Mouse (Mus musculus): ENCODE measurements around the gene Ap5z1. TPM values are rescaled to one million over a fixed set of nuclear protein-coding genes. Genes with fewer than 3 reads are reported as not detected.

The Ap5z1 gene
- polyA plus RNA-seq, 1 experiment from 2014 or later: 17.3 TPM

DNA sequence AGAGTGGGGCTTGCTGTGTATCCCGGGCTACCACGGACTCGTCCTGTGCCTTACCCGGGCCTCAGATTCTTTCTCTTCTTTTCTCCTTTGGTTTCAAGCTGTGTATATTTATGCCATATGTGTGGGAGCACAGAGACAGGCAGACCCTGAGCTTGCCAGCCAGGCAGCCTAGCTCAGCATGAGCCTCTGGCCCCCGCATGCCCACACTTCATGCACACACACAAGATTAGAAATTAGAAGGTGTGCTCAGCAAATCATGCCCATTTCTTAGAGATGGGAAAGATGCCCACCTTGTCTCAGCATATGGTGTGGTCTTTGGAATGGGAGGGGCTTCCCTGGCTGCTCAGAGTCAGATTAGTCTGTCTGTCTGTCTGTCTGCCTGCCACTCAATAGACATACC, 29.7 kb upstream of the Ap5z1 start:
- no peaks in the 10 kb centered on the region for H3K9me3 ChIP-seq (ENCODE audit: control insufficient read depth, low read length)
- peaks cover 10% of the 10 kb centered on the region for H3K4me1 ChIP-seq (ENCODE audit: control insufficient read depth, insufficient read depth, low read length)
- H3K9ac ChIP-seq (ENCODE audit: low read depth, low read length): no peak overlapping the region
- H3K27ac ChIP-seq (ENCODE audit: low read length): no peak overlapping the region
- no peak overlapping the region for H3K4me3 ChIP-seq (ENCODE audit: low read length)
- WGBS: 87% methylated on average over 5 of the region's 5 CpGs
- peaks cover 14% of the 10 kb centered on the region for H3K36me3 ChIP-seq (ENCODE audit: control insufficient read depth, insufficient read depth, low read length)
- H3K4me2 ChIP-seq (ENCODE audit: low read depth, low read length): no peak overlapping the region
- no peak for ATAC-seq
- no peaks in the 10 kb centered on the region for H3K27me3 ChIP-seq (replicated peaks; ENCODE audit: control insufficient read depth, insufficient read depth, low read length)

DNA sequence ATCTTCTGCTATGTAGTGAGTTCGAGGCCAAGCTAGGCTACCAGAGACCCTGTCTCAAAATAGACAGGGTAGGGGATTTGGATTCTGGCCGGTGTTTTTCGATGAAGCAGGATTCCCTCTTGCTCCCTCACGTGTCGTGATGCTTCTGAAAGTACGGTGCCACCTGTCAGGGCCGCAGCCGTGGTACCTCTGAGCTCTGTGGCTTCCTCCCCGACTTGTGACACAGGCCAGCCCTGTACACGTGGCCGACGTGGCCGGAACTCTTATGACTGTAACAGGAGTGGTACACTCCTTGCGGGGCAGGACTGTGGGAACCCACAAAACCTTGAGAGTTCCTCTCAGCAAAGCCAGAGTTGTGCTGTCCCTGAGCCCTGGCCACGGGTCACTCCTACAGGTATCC, 28.0 kb upstream of the Ap5z1 start:
- Histone ChIP-seq H3K4me3 (ENCODE audit: low read length) (no peak overlapping the region), H3K27ac (ENCODE audit: low read length) (no peak overlapping the region), H3K4me1 (ENCODE audit: control insufficient read depth, insufficient read depth, low read length) (peaks cover 22% of the 10 kb centered on the region), H3K9ac (ENCODE audit: low read depth, low read length) (no peak overlapping the region), H3K9me3 (ENCODE audit: control insufficient read depth, low read length) (no peaks in the 10 kb centered on the region), H3K4me2 (ENCODE audit: low read depth, low read length) (no peak overlapping the region), H3K27me3 (replicated peaks; ENCODE audit: control insufficient read depth, insufficient read depth, low read length) (no peaks in the 10 kb centered on the region), H3K36me3 (ENCODE audit: control insufficient read depth, insufficient read depth, low read length) (peaks cover 14% of the 10 kb centered on the region)
- WGBS: 96% methylated on average over 15 of the region's 15 CpGs
- no peak for ATAC-seq

DNA sequence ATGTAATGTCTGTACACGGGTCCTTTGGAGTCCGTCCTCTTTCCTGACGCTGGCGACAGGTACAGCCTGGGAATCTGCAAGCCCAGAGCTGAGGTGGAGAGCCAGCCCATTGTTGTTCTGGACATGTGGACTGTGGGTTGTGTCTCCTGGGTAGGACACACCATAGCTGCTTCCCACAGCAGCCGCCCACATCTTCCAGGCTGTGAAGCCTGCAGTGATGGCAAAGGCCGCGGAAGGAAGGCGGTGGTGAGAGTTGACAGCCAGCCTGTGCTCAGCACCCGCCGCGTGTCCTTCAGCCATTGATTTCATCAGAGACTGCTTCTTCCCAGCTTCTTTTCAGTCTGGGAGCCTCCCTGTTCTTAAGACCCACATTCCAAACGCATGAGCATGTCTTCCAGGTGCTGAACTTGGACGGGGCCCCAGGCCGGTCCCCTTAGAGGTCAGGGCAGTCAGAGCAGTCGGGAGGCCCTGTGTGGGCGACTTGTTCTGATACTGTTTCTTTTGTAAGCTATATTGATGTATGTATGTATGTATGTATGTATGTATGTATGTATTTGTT, 25.3 kb upstream of the Ap5z1 start:
- Histone ChIP-seq H3K4me3 (ENCODE audit: low read length) (no peak overlapping the region), H3K4me2 (ENCODE audit: low read depth, low read length) (no peak overlapping the region), H3K27me3 (replicated peaks; ENCODE audit: control insufficient read depth, insufficient read depth, low read length) (no peaks in the 10 kb centered on the region), H3K4me1 (ENCODE audit: control insufficient read depth, insufficient read depth, low read length) (peaks cover 40% of the 10 kb centered on the region), H3K36me3 (ENCODE audit: control insufficient read depth, insufficient read depth, low read length) (peaks cover 14% of the 10 kb centered on the region), H3K9ac (ENCODE audit: low read depth, low read length) (no peak overlapping the region), H3K9me3 (ENCODE audit: control insufficient read depth, low read length) (no peaks in the 10 kb centered on the region), H3K27ac (ENCODE audit: low read length) (no peak overlapping the region)
- ATAC-seq: no peak
- WGBS: 90% methylated on average over 16 of the region's 16 CpGs

DNA sequence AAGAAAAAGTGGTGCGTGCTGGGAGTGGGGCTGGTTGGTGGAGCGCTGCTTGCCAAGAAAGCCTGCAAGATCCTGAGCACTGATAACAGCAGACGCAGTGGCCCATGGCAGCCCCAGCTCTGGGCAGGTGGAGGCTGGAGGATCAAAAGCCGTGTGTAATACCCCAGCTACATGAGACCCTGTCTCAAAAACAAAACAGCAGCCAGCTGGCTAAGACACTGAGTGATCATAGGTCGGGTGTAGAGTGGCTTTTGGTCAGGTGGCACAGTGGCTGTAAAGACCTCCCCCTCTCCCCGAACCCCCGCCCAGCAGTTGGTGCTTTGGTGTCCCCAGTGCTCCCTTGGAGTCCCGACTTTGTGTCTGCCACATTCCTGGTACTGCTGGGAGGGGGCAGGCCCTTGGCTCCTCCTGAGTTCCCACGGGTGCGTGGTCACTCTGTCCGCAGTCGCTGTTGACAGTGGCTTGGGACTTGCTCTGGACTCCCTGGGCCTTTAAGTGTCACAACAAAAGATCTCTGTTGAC, 23.8 kb upstream of the Ap5z1 start:
- peak overlapping the region; percentile 96 for H3K27ac ChIP-seq (ENCODE audit: low read length)
- H3K4me3 ChIP-seq (ENCODE audit: low read length): peak overlapping the region; percentile 41
- peak overlapping the region; percentile 71 for H3K4me2 ChIP-seq (ENCODE audit: low read depth, low read length)
- H3K4me1 ChIP-seq (ENCODE audit: control insufficient read depth, insufficient read depth, low read length): peaks cover 54% of the 10 kb centered on the region
- H3K27me3 ChIP-seq (replicated peaks; ENCODE audit: control insufficient read depth, insufficient read depth, low read length): no peaks in the 10 kb centered on the region
- no peaks in the 10 kb centered on the region for H3K9me3 ChIP-seq (ENCODE audit: control insufficient read depth, low read length)
- peaks cover 14% of the 10 kb centered on the region for H3K36me3 ChIP-seq (ENCODE audit: control insufficient read depth, insufficient read depth, low read length)
- 2% methylated on average over 12 of the region's 12 CpGs for WGBS
- ATAC-seq: peak; percentile 2
- peak overlapping the region; percentile 58 for H3K9ac ChIP-seq (ENCODE audit: low read depth, low read length)

DNA sequence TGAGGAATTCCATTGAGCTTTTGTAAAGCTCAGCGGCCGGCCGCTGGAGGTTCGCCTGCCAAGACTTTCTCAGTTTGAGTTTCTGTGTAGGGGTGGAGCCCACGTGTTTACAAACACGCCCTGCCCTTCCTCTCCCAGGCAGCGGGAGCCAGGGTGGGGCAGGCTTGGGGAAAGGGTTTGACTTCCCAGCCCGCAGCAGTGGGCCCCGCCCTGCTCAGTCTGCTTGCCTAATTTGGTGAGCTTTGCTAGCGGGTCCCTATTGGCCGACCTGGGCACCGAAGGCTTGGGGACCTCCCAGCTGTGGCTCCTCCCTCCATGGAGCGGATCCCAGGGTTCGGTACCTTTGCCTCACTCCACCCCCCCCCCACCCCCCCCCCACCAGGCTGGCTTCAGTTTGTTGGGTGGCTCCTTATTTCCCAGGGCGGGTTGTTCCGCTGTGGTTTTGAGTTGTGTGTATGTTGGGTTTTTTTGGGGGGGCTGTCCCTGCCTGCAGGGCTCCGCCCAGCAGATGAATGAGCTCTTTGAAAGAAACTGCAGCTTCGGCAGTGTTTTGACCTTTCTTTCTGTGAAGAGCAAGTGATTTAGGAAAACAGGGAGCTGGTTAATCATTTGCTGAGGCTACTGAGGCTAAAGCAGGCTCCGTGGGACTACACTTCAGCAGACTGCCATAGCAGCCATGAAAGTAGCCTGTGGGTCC, 23.1 kb upstream of the Ap5z1 start:
- peak; percentile 94 for ATAC-seq
- Histone ChIP-seq H3K9me3 (ENCODE audit: control insufficient read depth, low read length) (no peaks in the 10 kb centered on the region), H3K4me1 (ENCODE audit: control insufficient read depth, insufficient read depth, low read length) (peaks cover 60% of the 10 kb centered on the region), H3K9ac (ENCODE audit: low read depth, low read length) (peak overlapping the region; percentile 58), H3K27ac (ENCODE audit: low read length) (peak overlapping the region; percentile 96), H3K36me3 (ENCODE audit: control insufficient read depth, insufficient read depth, low read length) (peaks cover 8% of the 10 kb centered on the region), H3K4me3 (ENCODE audit: low read length) (peak overlapping the region; percentile 41), H3K4me2 (ENCODE audit: low read depth, low read length) (peak overlapping the region; percentile 71), H3K27me3 (replicated peaks; ENCODE audit: control insufficient read depth, insufficient read depth, low read length) (no peaks in the 10 kb centered on the region)
- WGBS: under 1% methylated on average over 19 of the region's 19 CpGs

DNA sequence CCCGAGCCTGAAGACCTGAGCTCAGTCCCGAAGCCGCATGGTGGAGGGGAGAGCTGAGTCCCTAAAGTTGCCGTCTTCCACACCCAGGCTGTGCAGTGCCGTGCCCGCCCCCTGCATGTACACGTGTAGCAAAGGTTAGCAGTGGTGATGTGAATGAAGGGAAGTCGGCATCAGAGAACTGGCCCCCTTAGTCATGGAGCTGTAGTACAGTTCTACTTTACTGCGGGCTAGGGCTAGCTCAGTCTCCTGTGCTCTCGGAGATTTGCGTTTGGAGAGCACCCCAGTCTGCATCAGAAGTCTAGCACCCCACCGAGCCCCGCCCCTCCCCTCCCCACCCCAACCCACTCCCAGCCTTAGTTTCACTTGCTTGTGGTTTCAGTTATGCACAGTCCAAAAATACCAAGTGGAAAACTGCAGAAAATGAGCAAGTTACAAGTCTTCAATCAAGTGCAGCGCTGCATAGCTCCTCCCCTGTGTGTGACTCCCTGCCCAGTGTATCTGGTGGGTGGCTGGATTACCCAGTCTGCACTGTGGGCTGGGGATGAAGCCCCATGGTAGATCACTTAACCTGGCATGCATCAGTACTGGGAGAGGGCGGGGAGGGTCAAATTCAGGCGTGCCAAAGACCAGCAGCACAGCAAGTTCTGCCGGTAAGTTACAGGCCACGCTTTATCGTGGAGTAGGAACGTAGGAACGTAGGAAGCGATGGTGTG, 22.3 kb upstream of the Ap5z1 start:
- ATAC-seq: peak; percentile 6; the same call in 1 of the 2 replicates
- WGBS: 51% methylated on average over 22 of the region's 22 CpGs
- Histone ChIP-seq H3K27me3 (replicated peaks; ENCODE audit: control insufficient read depth, insufficient read depth, low read length) (no peaks in the 10 kb centered on the region), H3K9me3 (ENCODE audit: control insufficient read depth, low read length) (no peaks in the 10 kb centered on the region), H3K4me1 (ENCODE audit: control insufficient read depth, insufficient read depth, low read length) (peaks cover 64% of the 10 kb centered on the region), H3K4me3 (ENCODE audit: low read length) (peak overlapping the region; percentile 41), H3K4me2 (ENCODE audit: low read depth, low read length) (peak overlapping the region; percentile 71), H3K27ac (ENCODE audit: low read length) (peak overlapping the region; percentile 96), H3K36me3 (ENCODE audit: control insufficient read depth, insufficient read depth, low read length) (no peaks in the 10 kb centered on the region), H3K9ac (ENCODE audit: low read depth, low read length) (peak overlapping the region; percentile 58)

DNA sequence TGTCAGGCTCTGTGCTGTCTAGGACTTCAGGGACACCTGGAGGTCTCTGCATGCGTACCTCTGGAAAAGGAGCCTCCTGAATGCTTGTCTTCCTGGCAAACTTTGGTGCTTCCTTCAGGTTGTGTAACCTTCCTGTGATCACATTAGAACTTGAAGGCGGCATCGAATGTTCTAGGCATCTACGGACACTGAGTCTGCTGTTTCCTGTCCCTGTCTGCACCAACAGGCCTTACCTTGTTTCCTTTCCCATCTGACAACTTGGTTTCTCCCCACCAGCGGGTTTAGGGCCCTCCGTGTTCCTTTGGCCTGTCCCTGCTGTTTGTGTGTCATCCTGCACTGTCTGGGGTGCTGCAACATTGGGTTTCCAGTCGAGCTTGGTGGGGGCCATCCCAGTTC, 21.7 kb upstream of the Ap5z1 start:
- no peak overlapping the region for H3K4me2 ChIP-seq (ENCODE audit: low read depth, low read length)
- 0 out of 2 replicates have a peak overlapping the region, but pooled peaks have one; percentile 19 for H3K9ac ChIP-seq (ENCODE audit: low read depth, low read length)
- H3K4me3 ChIP-seq (ENCODE audit: low read length): no peak overlapping the region
- WGBS: 78% methylated on average over 7 of the region's 7 CpGs
- no peaks in the 10 kb centered on the region for H3K9me3 ChIP-seq (ENCODE audit: control insufficient read depth, low read length)
- H3K27me3 ChIP-seq (replicated peaks; ENCODE audit: control insufficient read depth, insufficient read depth, low read length): no peaks in the 10 kb centered on the region
- no peak for ATAC-seq
- H3K27ac ChIP-seq (ENCODE audit: low read length): peak overlapping the region; percentile 62
- no peaks in the 10 kb centered on the region for H3K36me3 ChIP-seq (ENCODE audit: control insufficient read depth, insufficient read depth, low read length)
- peaks cover 64% of the 10 kb centered on the region for H3K4me1 ChIP-seq (ENCODE audit: control insufficient read depth, insufficient read depth, low read length)

DNA sequence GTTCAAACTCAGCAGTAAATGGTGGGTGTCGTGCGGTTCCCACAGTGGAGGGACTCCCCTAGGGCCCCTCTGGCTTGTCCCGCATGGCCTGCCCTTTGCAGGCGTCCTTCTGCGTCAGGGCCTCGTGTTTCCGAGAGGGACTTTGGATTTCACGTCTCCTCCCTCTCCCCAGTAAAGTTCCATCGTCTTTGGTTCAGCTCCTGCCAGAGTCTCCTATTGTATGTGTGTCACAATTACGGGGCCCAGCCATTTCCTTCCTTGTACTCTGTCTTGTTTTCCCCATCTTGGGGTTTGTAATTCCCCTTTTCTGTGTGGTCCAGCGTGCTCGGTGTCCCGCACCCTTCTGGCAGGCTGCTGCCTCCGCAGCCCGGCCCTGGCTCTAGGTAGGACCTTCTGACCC, 20.2 kb upstream of the Ap5z1 start:
- Histone ChIP-seq H3K27me3 (replicated peaks; ENCODE audit: control insufficient read depth, insufficient read depth, low read length) (no peaks in the 10 kb centered on the region), H3K9ac (ENCODE audit: low read depth, low read length) (peak overlapping the region; percentile 29; the same call in 1 of the 2 replicates), H3K36me3 (ENCODE audit: control insufficient read depth, insufficient read depth, low read length) (no peaks in the 10 kb centered on the region), H3K9me3 (ENCODE audit: control insufficient read depth, low read length) (no peaks in the 10 kb centered on the region), H3K4me2 (ENCODE audit: low read depth, low read length) (no peak overlapping the region), H3K27ac (ENCODE audit: low read length) (peak overlapping the region; percentile 61), H3K4me1 (ENCODE audit: control insufficient read depth, insufficient read depth, low read length) (peaks cover 67% of the 10 kb centered on the region), H3K4me3 (ENCODE audit: low read length) (no peak overlapping the region)
- no peak for ATAC-seq
- 66% methylated on average over 15 of the region's 15 CpGs for WGBS

DNA sequence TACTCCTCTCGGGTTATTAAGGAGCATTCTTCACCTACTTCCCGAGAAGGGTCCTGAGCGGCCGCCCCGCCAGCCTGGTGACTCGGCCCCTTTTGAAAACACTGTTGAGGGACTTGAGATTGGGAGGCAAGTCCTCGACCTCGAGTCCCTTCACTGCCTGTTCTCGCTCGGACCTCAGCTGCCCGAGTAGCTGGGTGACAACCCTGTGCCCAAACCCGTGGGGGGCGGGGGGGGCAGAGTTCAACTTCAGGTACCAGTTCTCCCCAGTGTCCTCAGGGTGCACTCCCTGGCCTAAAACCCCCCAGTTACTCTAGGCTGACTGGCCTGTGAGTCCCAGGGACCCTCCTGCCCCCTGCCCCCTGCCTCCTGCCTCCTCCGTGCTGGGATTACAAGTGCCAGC, 19.8 kb upstream of the Ap5z1 start:
- no peaks in the 10 kb centered on the region for H3K9me3 ChIP-seq (ENCODE audit: control insufficient read depth, low read length)
- no peak for ATAC-seq
- peaks cover 64% of the 10 kb centered on the region for H3K4me1 ChIP-seq (ENCODE audit: control insufficient read depth, insufficient read depth, low read length)
- no peaks in the 10 kb centered on the region for H3K27me3 ChIP-seq (replicated peaks; ENCODE audit: control insufficient read depth, insufficient read depth, low read length)
- 0 out of 2 replicates have a peak overlapping the region, but pooled peaks have one; percentile 20 for H3K9ac ChIP-seq (ENCODE audit: low read depth, low read length)
- WGBS: 70% methylated on average over 14 of the region's 14 CpGs
- H3K27ac ChIP-seq (ENCODE audit: low read length): peak overlapping the region; percentile 61; the same call in 1 of the 2 replicates
- H3K4me2 ChIP-seq (ENCODE audit: low read depth, low read length): no peak overlapping the region
- H3K36me3 ChIP-seq (ENCODE audit: control insufficient read depth, insufficient read depth, low read length): peaks cover 3% of the 10 kb centered on the region; the same call in 1 of the 2 replicates
- no peak overlapping the region for H3K4me3 ChIP-seq (ENCODE audit: low read length)
